Mouse (Mus musculus): ENCODE data around the gene Etv6. TPM values are rescaled to one million over a fixed set of nuclear protein-coding genes. Genes with fewer than 3 reads are reported as not detected.

The Etv6 gene
- polyA plus RNA-seq, 1 experiment from 2014 or later, result 3.8 TPM

DNA sequence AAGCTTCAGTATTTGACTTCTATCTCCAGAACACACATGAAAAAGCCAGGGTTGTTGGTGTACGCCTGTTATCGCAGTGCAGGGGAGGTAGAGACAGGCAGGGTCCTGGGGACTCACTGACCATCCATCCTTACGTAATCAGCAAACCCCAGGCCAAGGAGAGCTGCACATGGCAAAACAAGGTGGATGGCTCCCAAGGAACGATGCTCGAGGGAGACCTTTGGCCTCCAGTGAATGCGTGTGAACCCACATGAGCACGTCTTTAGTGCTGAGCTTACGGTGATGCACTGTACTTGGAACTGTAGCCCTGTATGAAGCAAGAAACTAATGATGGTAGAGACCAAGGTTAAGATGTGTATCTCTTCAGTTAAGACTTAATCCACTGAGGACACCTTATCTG lies 119.2 kb downstream of the Etv6 start:
- Histone ChIP-seq H3K27me3 (no peaks in the 10 kb centered on the region), H3K4me1 (replicated peaks) (peaks cover 26% of the 10 kb centered on the region), H3K9me3 (replicated peaks) (no peaks in the 10 kb centered on the region), H3K36me3 (replicated peaks) (no peaks in the 10 kb centered on the region), H3K9ac (no peak overlapping the region), H3K4me2 (no peak overlapping the region), H3K4me3 (replicated peaks) (no peak overlapping the region), H3K27ac (replicated peaks) (no peak overlapping the region)
- 75% methylated on average over 8 of the region's 8 CpGs for WGBS (ENCODE audit: insufficient replicate concordance)
- no peak for ATAC-seq (ENCODE audit: insufficient read depth)

DNA sequence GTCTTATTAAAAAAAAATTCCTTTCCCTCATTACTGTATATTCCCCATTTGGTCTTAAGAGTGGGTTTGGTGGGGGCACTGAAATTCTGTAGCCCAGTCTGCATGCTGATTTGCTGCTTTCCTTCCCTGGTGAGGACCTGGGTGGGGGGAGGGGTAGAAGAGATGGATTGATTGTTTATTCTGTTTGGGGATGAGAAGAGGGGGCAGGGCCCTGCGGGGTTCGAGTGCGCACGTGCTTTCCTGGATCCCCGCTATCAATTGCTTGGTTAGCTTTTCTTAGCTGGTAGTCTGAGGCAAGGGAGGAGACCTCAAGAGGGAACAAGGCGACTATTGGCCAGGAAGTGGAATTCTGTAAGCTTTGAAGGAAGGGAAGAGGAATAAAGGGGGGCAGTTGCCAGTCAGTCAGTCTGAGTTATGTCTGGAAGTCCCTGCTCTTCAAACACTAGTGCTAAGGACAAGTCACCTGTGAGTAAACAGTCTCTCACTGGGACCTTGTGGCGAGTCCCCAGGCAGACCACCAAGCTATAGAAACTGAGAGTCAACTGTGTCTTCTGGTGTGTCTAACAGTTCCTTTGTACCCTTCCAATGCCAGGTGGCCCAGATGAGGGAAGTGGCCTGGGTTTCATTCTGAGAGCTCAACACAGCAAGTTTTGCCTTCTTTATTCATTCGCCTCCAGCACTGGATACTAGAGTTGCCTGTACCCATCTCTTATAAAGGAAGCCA lies 120.6 kb downstream of the Etv6 start:
- H3K27ac ChIP-seq (replicated peaks), result 0 out of 2 replicates have a peak overlapping the region, but pooled peaks have one; percentile 14
- WGBS (ENCODE audit: insufficient replicate concordance), result 51% methylated on average over 8 of the region's 8 CpGs
- no peak for ATAC-seq (ENCODE audit: insufficient read depth)
- H3K27me3 ChIP-seq, result no peaks in the 10 kb centered on the region
- H3K9ac ChIP-seq, result no peak overlapping the region
- no peak overlapping the region for H3K4me2 ChIP-seq
- H3K9me3 ChIP-seq (replicated peaks), result no peaks in the 10 kb centered on the region
- peaks cover 28% of the 10 kb centered on the region for H3K4me1 ChIP-seq (replicated peaks)
- H3K36me3 ChIP-seq (replicated peaks), result no peaks in the 10 kb centered on the region
- no peak overlapping the region for H3K4me3 ChIP-seq (replicated peaks)

DNA sequence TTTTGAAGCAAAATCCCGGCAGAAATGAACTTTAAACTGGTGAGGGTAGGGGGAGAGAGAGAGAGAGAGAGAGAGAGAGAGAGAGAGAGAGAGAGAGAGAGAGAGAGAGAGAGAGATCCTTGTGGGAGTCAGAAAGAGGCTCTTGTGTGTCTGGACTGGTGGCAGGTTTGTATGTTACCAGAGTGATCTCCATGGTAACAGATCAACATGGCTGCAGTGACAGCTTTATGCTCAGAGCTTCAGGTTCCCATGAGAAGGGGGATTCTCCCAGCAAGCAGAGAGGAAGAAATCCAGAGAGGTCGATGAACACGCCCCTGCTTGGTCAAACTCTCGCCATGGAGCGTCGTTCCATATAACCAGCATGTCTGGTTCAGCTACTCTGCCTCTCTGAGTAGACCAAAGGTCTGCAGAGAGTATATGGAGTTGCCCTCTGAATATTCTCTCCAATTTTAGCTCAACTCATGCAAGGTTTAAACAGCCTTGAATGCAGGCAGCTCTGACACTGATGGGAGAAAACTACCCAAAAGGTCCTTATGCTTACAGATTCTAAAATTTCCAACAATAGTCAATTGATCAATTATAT lies 122.1 kb downstream of the Etv6 start:
- H3K27ac ChIP-seq (replicated peaks), result no peak overlapping the region
- no peaks in the 10 kb centered on the region for H3K27me3 ChIP-seq
- no peaks in the 10 kb centered on the region for H3K36me3 ChIP-seq (replicated peaks)
- 66% methylated on average over 6 of the region's 6 CpGs for WGBS (ENCODE audit: insufficient replicate concordance)
- no peak overlapping the region for H3K4me2 ChIP-seq
- ATAC-seq (ENCODE audit: insufficient read depth), result no peak
- H3K9me3 ChIP-seq (replicated peaks), result no peaks in the 10 kb centered on the region
- H3K4me3 ChIP-seq (replicated peaks), result no peak overlapping the region
- H3K9ac ChIP-seq, result no peak overlapping the region
- peaks cover 19% of the 10 kb centered on the region for H3K4me1 ChIP-seq (replicated peaks)

- no peak overlapping the region for H3K27ac ChIP-seq (replicated peaks)
- no peak overlapping the region for H3K4me3 ChIP-seq (replicated peaks)
- no peaks in the 10 kb centered on the region for H3K36me3 ChIP-seq (replicated peaks)
- 60% methylated on average over 2 of the region's 2 CpGs for WGBS (ENCODE audit: insufficient replicate concordance)
- H3K9me3 ChIP-seq (replicated peaks), result no peaks in the 10 kb centered on the region
- ATAC-seq (ENCODE audit: insufficient read depth), result no peak
- no peak overlapping the region for H3K9ac ChIP-seq
- no peaks in the 10 kb centered on the region for H3K27me3 ChIP-seq
- peaks cover 19% of the 10 kb centered on the region for H3K4me1 ChIP-seq (replicated peaks)
- H3K4me2 ChIP-seq, result no peak overlapping the region
Measured at GRCm38 (mm10) chr6:134158201-134158600, 122.7 kb downstream of the Etv6 start.

GRCm38 (mm10) chr6:134159672-134160071 lies 124.2 kb downstream of the Etv6 start:
- Histone ChIP-seq H3K4me3 (replicated peaks) (no peak overlapping the region), H3K4me1 (replicated peaks) (peaks cover 24% of the 10 kb centered on the region), H3K27ac (replicated peaks) (no peak overlapping the region), H3K4me2 (no peak overlapping the region), H3K9me3 (replicated peaks) (no peaks in the 10 kb centered on the region), H3K36me3 (replicated peaks) (no peaks in the 10 kb centered on the region), H3K9ac (no peak overlapping the region), H3K27me3 (no peaks in the 10 kb centered on the region)
- WGBS (ENCODE audit: insufficient replicate concordance), result 61% methylated on average over 4 of the region's 4 CpGs
- no peak for ATAC-seq (ENCODE audit: insufficient read depth)

DNA sequence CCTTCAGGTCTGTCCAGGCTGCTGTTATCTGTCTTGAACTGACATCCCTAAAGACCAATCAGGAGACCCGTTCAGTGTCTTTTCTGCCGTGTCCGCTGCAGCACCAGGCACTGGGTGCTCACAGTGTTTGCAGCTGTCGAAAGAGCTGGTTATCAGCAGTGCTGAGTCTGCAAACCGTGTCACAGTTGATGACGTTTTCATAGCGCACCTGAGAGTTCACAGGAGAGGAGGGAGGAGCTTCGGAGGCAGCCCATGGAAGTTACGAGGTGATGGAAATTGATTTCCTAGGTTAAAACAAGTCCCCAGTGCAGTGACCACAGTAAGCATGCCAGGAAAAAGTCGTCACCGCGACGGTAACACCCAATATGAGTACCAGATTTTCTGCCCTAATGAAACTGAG lies 125.5 kb downstream of the Etv6 start:
- Histone ChIP-seq H3K27ac (replicated peaks) (no peak overlapping the region), H3K9ac (no peak overlapping the region), H3K27me3 (no peaks in the 10 kb centered on the region), H3K9me3 (replicated peaks) (no peaks in the 10 kb centered on the region), H3K4me3 (replicated peaks) (no peak overlapping the region), H3K4me2 (no peak overlapping the region), H3K36me3 (replicated peaks) (no peaks in the 10 kb centered on the region), H3K4me1 (replicated peaks) (peaks cover 26% of the 10 kb centered on the region)
- no peak for ATAC-seq (ENCODE audit: insufficient read depth)
- WGBS (ENCODE audit: insufficient replicate concordance), result 60% methylated on average over 13 of the region's 13 CpGs

GRCm38 (mm10) chr6:134163346-134163745 lies 127.8 kb downstream of the Etv6 start:
- ATAC-seq (ENCODE audit: insufficient read depth), result no peak
- Histone ChIP-seq H3K4me3 (replicated peaks) (no peak overlapping the region), H3K4me1 (replicated peaks) (peaks cover 22% of the 10 kb centered on the region), H3K9ac (no peak overlapping the region), H3K27me3 (no peaks in the 10 kb centered on the region), H3K4me2 (no peak overlapping the region), H3K36me3 (replicated peaks) (no peaks in the 10 kb centered on the region), H3K9me3 (replicated peaks) (no peaks in the 10 kb centered on the region), H3K27ac (replicated peaks) (no peak overlapping the region)
- whole genome bisulfite sequencing (ENCODE audit: insufficient replicate concordance), result 60% methylated on average over 1 of the region's 1 CpGs

GRCm38 (mm10) chr6:134164356-134164755 lies 128.9 kb downstream of the Etv6 start:
- no peak overlapping the region for H3K4me2 ChIP-seq
- H3K27me3 ChIP-seq, result no peaks in the 10 kb centered on the region
- whole genome bisulfite sequencing (ENCODE audit: insufficient replicate concordance), result 59% methylated on average over 8 of the region's 8 CpGs
- no peaks in the 10 kb centered on the region for H3K36me3 ChIP-seq (replicated peaks)
- no peak overlapping the region for H3K4me3 ChIP-seq (replicated peaks)
- peaks cover 27% of the 10 kb centered on the region for H3K4me1 ChIP-seq (replicated peaks)
- H3K27ac ChIP-seq (replicated peaks), result no peak overlapping the region
- no peak overlapping the region for H3K9ac ChIP-seq
- no peak for ATAC-seq (ENCODE audit: insufficient read depth)
- no peaks in the 10 kb centered on the region for H3K9me3 ChIP-seq (replicated peaks)

- H3K9me3 ChIP-seq (replicated peaks), result no peaks in the 10 kb centered on the region
- no peak overlapping the region for H3K4me2 ChIP-seq
- no peak for ATAC-seq (ENCODE audit: insufficient read depth)
- peaks cover 27% of the 10 kb centered on the region for H3K4me1 ChIP-seq (replicated peaks)
- no peak overlapping the region for H3K27ac ChIP-seq (replicated peaks)
- no peak overlapping the region for H3K4me3 ChIP-seq (replicated peaks)
- no peaks in the 10 kb centered on the region for H3K36me3 ChIP-seq (replicated peaks)
- 33% methylated on average over 8 of the region's 8 CpGs for WGBS (ENCODE audit: insufficient replicate concordance)
- H3K9ac ChIP-seq, result no peak overlapping the region
- H3K27me3 ChIP-seq, result no peaks in the 10 kb centered on the region
Measured at GRCm38 (mm10) chr6:134165012-134165411, 129.5 kb downstream of the Etv6 start.

DNA sequence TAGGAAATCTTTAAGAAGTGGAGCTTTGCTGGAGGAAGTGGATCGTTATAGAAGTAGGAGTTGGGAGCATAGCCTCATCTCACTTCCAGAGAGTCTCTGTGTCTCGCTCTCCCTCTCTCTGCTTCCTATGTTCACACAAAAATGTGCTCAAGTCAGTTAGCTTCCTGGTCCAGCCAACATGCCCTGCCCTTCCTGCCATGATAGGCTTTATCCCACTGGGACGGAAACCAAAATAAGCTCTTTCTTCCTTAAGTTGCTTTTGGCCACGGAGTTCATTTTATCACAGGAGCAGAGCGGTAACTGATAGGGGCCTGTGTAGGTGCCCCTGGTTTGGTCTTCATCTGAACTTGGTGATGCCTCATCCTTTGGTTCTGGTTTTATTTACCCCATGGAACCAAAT lies 132.5 kb downstream of the Etv6 start:
- 37% methylated on average over 5 of the region's 5 CpGs for WGBS (ENCODE audit: insufficient replicate concordance)
- Histone ChIP-seq H3K9ac (no peak overlapping the region), H3K4me1 (replicated peaks) (peaks cover 42% of the 10 kb centered on the region), H3K36me3 (replicated peaks) (no peaks in the 10 kb centered on the region), H3K27me3 (no peaks in the 10 kb centered on the region), H3K27ac (replicated peaks) (no peak overlapping the region), H3K9me3 (replicated peaks) (no peaks in the 10 kb centered on the region), H3K4me3 (replicated peaks) (no peak overlapping the region), H3K4me2 (no peak overlapping the region)
- ATAC-seq (ENCODE audit: insufficient read depth), result no peak

DNA sequence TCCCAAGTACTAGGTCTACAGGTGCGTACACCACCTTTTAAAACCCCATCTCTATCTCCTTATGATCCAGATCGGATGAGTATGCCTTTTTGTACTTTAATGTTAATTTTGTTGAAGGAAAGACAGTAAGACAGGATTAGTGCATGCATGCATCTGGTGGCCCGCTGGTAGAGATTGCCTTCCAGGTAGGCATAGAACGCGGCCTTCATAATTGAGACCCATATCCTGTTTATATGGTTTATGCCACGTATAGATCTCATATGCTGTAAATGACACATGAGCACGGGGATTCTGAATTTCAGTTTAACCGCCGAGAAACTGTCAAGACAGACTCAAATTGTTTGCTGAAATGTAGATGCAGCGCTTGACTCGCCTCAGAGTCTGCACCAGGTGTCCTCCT lies 133.3 kb downstream of the Etv6 start:
- Histone ChIP-seq H3K9ac (no peak overlapping the region), H3K9me3 (replicated peaks) (no peaks in the 10 kb centered on the region), H3K4me3 (replicated peaks) (no peak overlapping the region), H3K27me3 (no peaks in the 10 kb centered on the region), H3K4me2 (no peak overlapping the region), H3K4me1 (replicated peaks) (peaks cover 44% of the 10 kb centered on the region), H3K27ac (replicated peaks) (no peak overlapping the region), H3K36me3 (replicated peaks) (no peaks in the 10 kb centered on the region)
- 74% methylated on average over 11 of the region's 11 CpGs for WGBS (ENCODE audit: insufficient replicate concordance)
- no peak for ATAC-seq (ENCODE audit: insufficient read depth)

DNA sequence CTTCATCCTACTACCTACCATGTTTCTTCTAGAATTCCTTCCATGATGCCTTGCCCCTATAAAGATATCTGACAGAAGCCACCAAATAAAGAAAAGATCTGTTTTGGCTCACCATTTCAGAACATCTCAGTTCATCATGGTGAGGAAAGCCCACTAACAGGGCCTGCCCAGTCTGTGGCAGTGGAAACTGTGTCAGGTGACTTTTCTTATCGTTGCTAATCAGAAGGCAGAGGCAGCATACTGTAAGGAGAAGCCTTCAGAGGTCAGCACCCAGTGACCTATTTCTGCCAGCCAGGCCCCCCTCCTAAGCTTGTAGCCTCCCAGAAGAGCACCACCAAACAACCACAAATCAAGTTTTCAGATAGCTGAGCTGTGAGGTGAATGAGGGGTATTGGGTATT lies 135.7 kb downstream of the Etv6 start:
- peak overlapping the region; percentile 42 for H3K27ac ChIP-seq (replicated peaks)
- no peaks in the 10 kb centered on the region for H3K36me3 ChIP-seq (replicated peaks)
- no peak overlapping the region for H3K4me2 ChIP-seq
- H3K9me3 ChIP-seq (replicated peaks), result no peaks in the 10 kb centered on the region
- peak; percentile 47 for ATAC-seq (ENCODE audit: insufficient read depth)
- peaks cover 39% of the 10 kb centered on the region for H3K4me1 ChIP-seq (replicated peaks)
- no peak overlapping the region for H3K9ac ChIP-seq
- no peaks in the 10 kb centered on the region for H3K27me3 ChIP-seq
- H3K4me3 ChIP-seq (replicated peaks), result no peak overlapping the region
- WGBS (ENCODE audit: insufficient replicate concordance), result 13% methylated on average over 1 of the region's 1 CpGs

All from liver, embryonic 15.5 days (tissue).